Mouse (Mus musculus): ENCODE measurements around the gene Nepro. TPM values are rescaled to one million over a fixed set of nuclear protein-coding genes. Genes with fewer than 3 reads are reported as not detected.

Nepro gene
- polyA plus RNA-seq, 1 experiment = 32.1 TPM

DNA sequence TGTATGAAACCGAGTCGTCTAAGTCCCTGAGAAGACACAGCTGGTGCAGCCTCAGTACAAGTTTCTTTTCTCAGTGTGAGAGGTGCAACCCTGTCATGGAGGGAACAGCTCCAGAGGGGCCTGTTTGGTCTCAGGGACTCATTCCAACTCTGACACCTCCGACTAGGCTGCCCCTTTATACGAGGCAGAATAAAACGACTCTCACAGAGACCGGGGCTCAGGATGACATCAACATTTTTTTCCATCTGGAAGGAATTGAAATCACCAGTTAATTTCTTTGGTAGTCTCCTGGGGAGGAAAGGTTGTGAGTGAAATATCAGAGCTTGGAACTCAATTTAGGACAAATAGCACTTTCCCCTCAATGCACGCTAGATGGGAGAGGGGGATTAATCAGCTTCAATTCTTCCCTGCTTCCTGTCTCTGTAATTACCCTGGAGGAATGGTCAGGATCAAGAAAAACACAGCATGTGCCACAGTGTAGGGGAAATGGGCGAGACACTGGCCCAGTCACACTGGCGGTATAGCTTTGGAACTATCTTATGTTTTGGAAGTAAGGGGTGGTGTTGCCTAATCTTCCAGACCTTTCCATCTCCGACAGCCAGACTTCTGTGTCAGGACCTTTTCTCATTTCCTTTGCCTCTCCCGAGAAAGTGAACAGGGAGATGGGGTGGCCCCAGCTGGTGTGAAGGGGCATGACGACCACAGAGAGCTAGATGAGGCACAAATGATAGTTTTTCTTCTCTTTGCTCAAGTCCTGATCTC lies 28.1 kb upstream of the Nepro start:
- Histone ChIP-seq H3K9ac (ENCODE audit: low read depth, poor library complexity, severe bottlenecking) (no peak overlapping the region), H3K4me3 (ENCODE audit: low read depth, low read length) (no peak overlapping the region), H3K27ac (ENCODE audit: insufficient read depth, low read length) (no peak overlapping the region), H3K4me1 (ENCODE audit: control insufficient read depth, insufficient read depth, low read length) (no peaks in the 10 kb centered on the region), H3K9me3 (replicated peaks; ENCODE audit: control insufficient read depth, insufficient read depth, low read length, poor library complexity, severe bottlenecking) (0 out of 2 replicates have a peak, but pooled peaks cover 3% of the 10 kb centered on the region), H3K27me3 (ENCODE audit: control insufficient read depth, insufficient read depth, low read length, poor library complexity, severe bottlenecking) (no peaks in the 10 kb centered on the region), H3K36me3 (ENCODE audit: control insufficient read depth, insufficient read depth, low read length, poor library complexity, severe bottlenecking) (no peaks in the 10 kb centered on the region)
- TF ChIP-seq CTCF (IDR thresholded peaks at IDR 0.05; ENCODE audit: low read depth, low read length) (no peak), POLR2A (IDR thresholded peaks at IDR 0.05; ENCODE audit: insufficient read depth, low read length) (no peak), EP300 (IDR thresholded peaks at IDR 0.05; ENCODE audit: insufficient read depth, low read depth, low read length) (no peak)

DNA sequence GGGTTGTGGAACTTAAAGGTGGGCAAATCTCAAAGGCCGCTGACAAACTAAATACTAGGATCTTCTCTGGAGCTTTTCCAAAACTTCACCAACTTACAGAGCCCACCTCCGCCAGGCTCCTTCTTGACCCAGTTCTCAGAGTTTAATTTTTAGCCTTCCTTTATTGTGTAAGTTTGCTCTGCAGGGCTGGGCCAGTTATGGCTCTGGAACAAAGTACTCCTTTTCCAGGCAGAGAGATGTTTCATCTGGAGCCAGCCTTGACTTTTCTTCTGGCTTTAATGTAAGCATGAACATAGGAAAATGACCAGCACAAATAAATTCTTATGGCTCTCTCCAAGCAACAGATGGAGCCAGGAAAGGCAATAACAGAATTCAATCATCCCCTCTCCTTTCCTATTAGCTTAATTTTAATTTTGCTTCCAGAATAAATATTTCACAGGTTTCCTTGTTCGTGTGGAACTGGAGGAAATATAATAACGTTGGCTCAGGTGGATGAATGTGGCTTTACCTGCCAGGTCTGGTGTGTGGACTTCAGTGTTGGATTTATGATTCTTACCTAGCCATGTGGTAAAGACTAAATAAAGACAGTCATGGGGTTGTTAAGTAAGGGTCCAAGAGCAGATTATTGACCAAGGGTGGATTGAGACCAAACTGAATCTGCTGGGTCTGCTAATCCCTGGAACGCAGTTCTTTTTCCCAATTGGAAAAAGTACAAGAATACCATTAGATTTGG lies 26.5 kb upstream of the Nepro start:
- Histone ChIP-seq H3K27me3 (ENCODE audit: control insufficient read depth, insufficient read depth, low read length, poor library complexity, severe bottlenecking) (no peaks in the 10 kb centered on the region), H3K36me3 (ENCODE audit: control insufficient read depth, insufficient read depth, low read length, poor library complexity, severe bottlenecking) (no peaks in the 10 kb centered on the region), H3K27ac (ENCODE audit: insufficient read depth, low read length) (no peak overlapping the region), H3K4me1 (ENCODE audit: control insufficient read depth, insufficient read depth, low read length) (no peaks in the 10 kb centered on the region), H3K4me3 (ENCODE audit: low read depth, low read length) (no peak overlapping the region), H3K9me3 (replicated peaks; ENCODE audit: control insufficient read depth, insufficient read depth, low read length, poor library complexity, severe bottlenecking) (0 out of 2 replicates have a peak, but pooled peaks cover 3% of the 10 kb centered on the region), H3K9ac (ENCODE audit: low read depth, poor library complexity, severe bottlenecking) (no peak overlapping the region)
- no peak for TF ChIP-seq CTCF (IDR thresholded peaks at IDR 0.05; ENCODE audit: low read depth, low read length)
- no peak for TF ChIP-seq EP300 (IDR thresholded peaks at IDR 0.05; ENCODE audit: insufficient read depth, low read depth, low read length)
- TF ChIP-seq POLR2A (IDR thresholded peaks at IDR 0.05; ENCODE audit: insufficient read depth, low read length) = no peak

DNA sequence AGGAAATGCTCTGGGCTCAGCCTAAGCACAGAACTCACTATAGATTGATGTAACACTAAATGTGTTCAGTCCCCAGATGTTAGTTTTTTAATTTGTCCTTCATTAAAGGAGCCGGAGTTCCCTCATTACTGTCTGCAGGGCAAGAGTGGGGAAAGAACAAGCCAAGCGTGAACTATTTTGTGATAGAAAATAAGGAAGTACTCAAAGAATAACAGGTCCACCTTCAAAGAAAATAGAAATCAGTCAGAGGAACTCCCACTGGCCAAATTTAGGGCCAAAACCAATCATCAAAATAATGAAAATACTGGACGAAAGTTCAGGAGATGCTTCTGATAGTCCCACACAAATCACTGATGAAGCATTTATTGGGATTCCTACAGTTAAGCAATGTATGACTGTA lies 22.9 kb upstream of the Nepro start:
- H3K9ac ChIP-seq (ENCODE audit: low read depth, poor library complexity, severe bottlenecking) = no peak overlapping the region
- no peaks in the 10 kb centered on the region for H3K36me3 ChIP-seq (ENCODE audit: control insufficient read depth, insufficient read depth, low read length, poor library complexity, severe bottlenecking)
- no peak for TF ChIP-seq EP300 (IDR thresholded peaks at IDR 0.05; ENCODE audit: insufficient read depth, low read depth, low read length)
- no peak for TF ChIP-seq POLR2A (IDR thresholded peaks at IDR 0.05; ENCODE audit: insufficient read depth, low read length)
- no peak for TF ChIP-seq CTCF (IDR thresholded peaks at IDR 0.05; ENCODE audit: low read depth, low read length)
- no peaks in the 10 kb centered on the region for H3K27me3 ChIP-seq (ENCODE audit: control insufficient read depth, insufficient read depth, low read length, poor library complexity, severe bottlenecking)
- no peak overlapping the region for H3K27ac ChIP-seq (ENCODE audit: insufficient read depth, low read length)
- H3K4me3 ChIP-seq (ENCODE audit: low read depth, low read length) = no peak overlapping the region
- H3K9me3 ChIP-seq (replicated peaks; ENCODE audit: control insufficient read depth, insufficient read depth, low read length, poor library complexity, severe bottlenecking) = 0 out of 2 replicates have a peak, but pooled peaks cover 3% of the 10 kb centered on the region
- H3K4me1 ChIP-seq (ENCODE audit: control insufficient read depth, insufficient read depth, low read length) = no peaks in the 10 kb centered on the region

DNA sequence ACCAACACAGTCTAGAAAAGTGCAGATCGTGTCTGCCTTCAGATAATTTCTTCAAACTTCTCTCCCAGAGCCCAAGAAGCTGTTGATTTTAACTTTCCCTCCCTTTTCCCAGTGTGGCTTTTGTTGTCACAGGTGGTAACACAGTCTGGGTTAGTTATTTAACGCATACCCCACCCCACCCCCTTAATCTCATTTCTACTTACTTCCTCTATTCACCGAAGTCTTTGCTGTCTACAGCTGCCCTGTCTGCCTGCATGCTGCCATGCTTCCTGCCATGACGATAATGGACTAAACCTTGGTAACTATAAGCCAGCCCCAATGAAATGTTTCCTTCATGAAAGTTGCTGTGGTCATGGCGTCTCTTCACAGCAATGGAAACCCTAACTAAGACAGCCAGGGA lies 21.8 kb upstream of the Nepro start:
- no peaks in the 10 kb centered on the region for H3K27me3 ChIP-seq (ENCODE audit: control insufficient read depth, insufficient read depth, low read length, poor library complexity, severe bottlenecking)
- H3K27ac ChIP-seq (ENCODE audit: insufficient read depth, low read length) = no peak overlapping the region
- H3K4me1 ChIP-seq (ENCODE audit: control insufficient read depth, insufficient read depth, low read length) = no peaks in the 10 kb centered on the region
- H3K4me3 ChIP-seq (ENCODE audit: low read depth, low read length) = no peak overlapping the region
- 0 out of 2 replicates have a peak, but pooled peaks cover 3% of the 10 kb centered on the region for H3K9me3 ChIP-seq (replicated peaks; ENCODE audit: control insufficient read depth, insufficient read depth, low read length, poor library complexity, severe bottlenecking)
- TF ChIP-seq EP300 (IDR thresholded peaks at IDR 0.05; ENCODE audit: insufficient read depth, low read depth, low read length) (no peak), POLR2A (IDR thresholded peaks at IDR 0.05; ENCODE audit: insufficient read depth, low read length) (no peak)
- no peaks in the 10 kb centered on the region for H3K36me3 ChIP-seq (ENCODE audit: control insufficient read depth, insufficient read depth, low read length, poor library complexity, severe bottlenecking)
- H3K9ac ChIP-seq (ENCODE audit: low read depth, poor library complexity, severe bottlenecking) = no peak overlapping the region

DNA sequence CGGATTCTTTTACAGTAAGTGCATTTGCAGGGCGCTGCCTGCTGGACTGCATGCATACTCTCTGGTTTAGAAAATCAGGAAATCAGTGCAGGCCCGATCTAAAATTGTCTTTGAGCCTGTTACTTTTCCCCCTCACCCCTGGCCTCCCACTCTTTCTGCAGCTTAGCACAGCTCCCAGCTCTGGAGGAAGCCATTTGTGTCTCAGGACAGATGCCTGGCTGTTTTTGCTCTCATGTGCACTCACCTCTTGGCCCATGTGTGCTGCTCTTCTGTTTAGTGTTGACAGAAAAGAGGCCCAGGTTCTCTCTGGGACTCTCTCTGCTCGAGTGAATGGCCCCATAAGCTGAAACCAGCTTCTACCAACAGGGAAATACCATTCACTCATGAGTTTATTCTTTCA lies 20.6 kb upstream of the Nepro start:
- Histone ChIP-seq H3K9me3 (replicated peaks; ENCODE audit: control insufficient read depth, insufficient read depth, low read length, poor library complexity, severe bottlenecking) (no peaks in the 10 kb centered on the region), H3K9ac (ENCODE audit: low read depth, poor library complexity, severe bottlenecking) (no peak overlapping the region), H3K4me1 (ENCODE audit: control insufficient read depth, insufficient read depth, low read length) (no peaks in the 10 kb centered on the region), H3K27me3 (ENCODE audit: control insufficient read depth, insufficient read depth, low read length, poor library complexity, severe bottlenecking) (no peaks in the 10 kb centered on the region), H3K27ac (ENCODE audit: insufficient read depth, low read length) (no peak overlapping the region), H3K4me3 (ENCODE audit: low read depth, low read length) (no peak overlapping the region), H3K36me3 (ENCODE audit: control insufficient read depth, insufficient read depth, low read length, poor library complexity, severe bottlenecking) (no peaks in the 10 kb centered on the region)
- TF ChIP-seq POLR2A (IDR thresholded peaks at IDR 0.05; ENCODE audit: insufficient read depth, low read length) = no peak
- TF ChIP-seq EP300 (IDR thresholded peaks at IDR 0.05; ENCODE audit: insufficient read depth, low read depth, low read length) = no peak
- TF ChIP-seq CTCF (IDR thresholded peaks at IDR 0.05; ENCODE audit: low read depth, low read length) = no peak
